In the genomic region with DNA sequence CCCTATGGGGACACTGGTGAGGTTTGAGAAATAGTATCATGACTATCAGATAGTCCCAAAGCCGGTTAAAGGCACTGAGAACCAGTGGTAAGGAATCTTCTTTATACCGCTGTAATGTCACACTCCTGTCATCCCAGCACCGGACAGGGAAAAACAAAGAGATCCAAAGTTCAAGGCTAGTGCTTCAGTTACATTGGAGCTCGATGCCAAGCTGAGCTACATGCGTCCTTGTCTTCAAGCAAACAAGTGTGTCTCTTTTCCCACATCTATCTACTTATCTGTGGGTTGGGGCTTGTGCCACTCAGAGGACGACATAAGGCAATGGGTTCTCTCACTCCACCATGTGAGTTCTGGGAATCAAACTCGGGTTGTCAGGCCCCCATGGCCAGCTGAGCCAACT, we compare ENCODE assay signal across 16 mouse cellular contexts. TPM values are rescaled to one million over a fixed set of nuclear protein-coding genes. Genes with fewer than 3 reads are reported as not detected.
DNase-seq lines count a peak whose midpoint lies in the region; ATAC-seq and TF ChIP-seq lines count a peak whose summit lies in the region.
"Had no signal": no experiment of that assay in that cellular context is flagged by ENCODE, and none has a peak within 500 bp of the region (broad histone marks: within the 10 kb centered on the region; RNA-seq: fewer than 3 reads in every experiment).

No protein-coding gene starts in this region.

- H3K36me3 ChIP-seq in heart, embryonic 15.5 days = no peaks in the 10 kb centered on the region
- no peaks in the 10 kb centered on the region for H3K36me3 ChIP-seq in heart, embryonic 12.5 days
- no peaks in the 10 kb centered on the region for H3K36me3 ChIP-seq in lung, embryonic 14.5 days (ENCODE audit: insufficient read depth)
- no peaks in the 10 kb centered on the region for H3K36me3 ChIP-seq in stomach, embryonic 15.5 days
- H3K36me3 ChIP-seq: midbrain, embryonic 15.5 days had no signal

- H3K27me3 ChIP-seq in heart, embryonic 15.5 days = no peaks in the 10 kb centered on the region
- H3K27me3 ChIP-seq in heart, embryonic 12.5 days (replicated peaks) = no peaks in the 10 kb centered on the region
- no peaks in the 10 kb centered on the region for H3K27me3 ChIP-seq in lung, embryonic 14.5 days (ENCODE audit: insufficient read depth, low read length)
- no peaks in the 10 kb centered on the region for H3K27me3 ChIP-seq in stomach, embryonic 15.5 days (replicated peaks)
- no peaks in the 10 kb centered on the region for H3K27me3 ChIP-seq in cerebellum, adult 2 months (ENCODE audit: control insufficient read depth, insufficient read depth, low read length)
- H3K27me3 ChIP-seq: midbrain, embryonic 15.5 days had no signal

- no peaks in the 10 kb centered on the region for H3K9me3 ChIP-seq in heart, embryonic 15.5 days (replicated peaks)
- no peaks in the 10 kb centered on the region for H3K9me3 ChIP-seq in heart, embryonic 12.5 days (replicated peaks)
- H3K9me3 ChIP-seq in lung, embryonic 14.5 days (ENCODE audit: low read depth, low read length) = no peaks in the 10 kb centered on the region
- H3K9me3 ChIP-seq in stomach, embryonic 15.5 days = no peaks in the 10 kb centered on the region
- H3K9me3 ChIP-seq: midbrain, embryonic 15.5 days had no signal

- 80% methylated on average over 7 of the region's 7 CpGs for WGBS in heart, embryonic 15.5 days
- 81% methylated on average over 7 of the region's 7 CpGs for WGBS in heart, embryonic 12.5 days
- WGBS in lung, embryonic 14.5 days = 72% methylated on average over 7 of the region's 7 CpGs
- 81% methylated on average over 7 of the region's 7 CpGs for WGBS in stomach, embryonic 15.5 days
- 81% methylated on average over 7 of the region's 7 CpGs for WGBS in cerebellum, adult 2 months

- no peak overlapping the region for H3K4me3 ChIP-seq in heart, embryonic 15.5 days
- H3K4me3 ChIP-seq in heart, embryonic 12.5 days = no peak overlapping the region
- no peak overlapping the region for H3K4me3 ChIP-seq in lung, embryonic 14.5 days (ENCODE audit: low read depth, low read length)
- no peak overlapping the region for H3K4me3 ChIP-seq in stomach, embryonic 15.5 days (replicated peaks)
- no peak overlapping the region for H3K4me3 ChIP-seq in cerebellum, adult 2 months (replicated peaks; ENCODE audit: insufficient read depth, low read depth, low read length)
- H3K4me3 ChIP-seq: erythroblast, embryonic 14.5 days; midbrain, embryonic 15.5 days had no signal

- H3K4me1 ChIP-seq in heart, embryonic 15.5 days (replicated peaks) = peaks cover 22% of the 10 kb centered on the region
- peaks cover 17% of the 10 kb centered on the region for H3K4me1 ChIP-seq in heart, embryonic 12.5 days (replicated peaks)
- no peaks in the 10 kb centered on the region; the same call in 1 of the 2 replicates for H3K4me1 ChIP-seq in lung, embryonic 14.5 days (ENCODE audit: insufficient read depth)
- 0 out of 2 replicates have a peak, but pooled peaks cover 4% of the 10 kb centered on the region for H3K4me1 ChIP-seq in stomach, embryonic 15.5 days
- H3K4me1 ChIP-seq in cerebellum, adult 2 months (ENCODE audit: control insufficient read depth, insufficient read depth, low read length) = no peaks in the 10 kb centered on the region; the same call in 1 of the 2 replicates
- H3K4me1 ChIP-seq: midbrain, embryonic 15.5 days had no signal

- TF ChIP-seq CTCF in lung, embryonic 14.5 days (IDR thresholded peaks at IDR 0.05; ENCODE audit: low read depth) = no peak
- no peak for TF ChIP-seq CTCF in cerebellum, adult 2 months (IDR thresholded peaks at IDR 0.05; ENCODE audit: borderline replicate concordance, insufficient read depth, low read depth, low read length)

- no peak overlapping the region for H3K9ac ChIP-seq in heart, embryonic 15.5 days
- no peak overlapping the region for H3K9ac ChIP-seq in heart, embryonic 12.5 days
- no peak overlapping the region for H3K9ac ChIP-seq in lung, embryonic 14.5 days
- H3K9ac ChIP-seq in stomach, embryonic 15.5 days = no peak overlapping the region
- H3K9ac ChIP-seq: midbrain, embryonic 15.5 days had no signal

- no peak for TF ChIP-seq POLR2A in cerebellum, adult 2 months (IDR thresholded peaks at IDR 0.05; ENCODE audit: borderline replicate concordance, insufficient read depth, low read length)

- peak; percentile 59 for DNase-seq in adrenal gland, adult 2 months
- no peak for DNase-seq in adrenal gland, postnatal 4 days (ENCODE audit: low spot score in 2 of 2)
- DNase-seq in lung, embryonic 14.5 days = no peak
- no peak for DNase-seq in lung, postnatal 36 days
- no peak for DNase-seq in cerebellum, adult 2 months
- DNase-seq: cerebellum, adult 8-10 months; heart, postnatal 14 days; kidney, adult 8-10 months; kidney, postnatal 36 days; lung, adult 18-20 months; thymus, postnatal 25 days had no signal

- H3K4me2 ChIP-seq in heart, embryonic 15.5 days = no peak overlapping the region
- no peak overlapping the region for H3K4me2 ChIP-seq in heart, embryonic 12.5 days
- no peak overlapping the region for H3K4me2 ChIP-seq in lung, embryonic 14.5 days
- H3K4me2 ChIP-seq in stomach, embryonic 15.5 days = no peak overlapping the region; the same call in 1 of the 2 replicates
- H3K4me2 ChIP-seq: midbrain, embryonic 15.5 days had no signal

- no peak for ATAC-seq in heart, embryonic 15.5 days (replicated peaks; ENCODE audit: insufficient number of reproducible peaks, insufficient read depth, low FRiP score, low read depth)
- ATAC-seq in heart, embryonic 12.5 days (ENCODE audit: insufficient number of reproducible peaks, low FRiP score) = no peak
- ATAC-seq in lung, embryonic 14.5 days (ENCODE audit: insufficient read depth) = no peak
- no peak for ATAC-seq in stomach, embryonic 15.5 days (ENCODE audit: insufficient read depth, low FRiP score, low read depth)
- ATAC-seq: midbrain, embryonic 15.5 days had no signal

- peak overlapping the region; percentile 82; the same call in 1 of the 2 replicates for H3K27ac ChIP-seq in heart, embryonic 15.5 days
- no peak overlapping the region for H3K27ac ChIP-seq in heart, embryonic 12.5 days (ENCODE audit: poor library complexity, severe bottlenecking)
- H3K27ac ChIP-seq in lung, embryonic 14.5 days (ENCODE audit: low read depth) = peak overlapping the region; percentile 21; the same call in 1 of the 2 replicates
- H3K27ac ChIP-seq in stomach, embryonic 15.5 days = peak overlapping the region; percentile 65; the same call in 1 of the 2 replicates
- no peak overlapping the region for H3K27ac ChIP-seq in cerebellum, adult 2 months (ENCODE audit: insufficient read depth, low read length)
- H3K27ac ChIP-seq: midbrain, embryonic 15.5 days had no signal

RNA-seq across cellular contexts. Expression of gene Fam126a, which starts 16.5 kb away (rescaled TPM):
- total RNA-seq in adrenal gland, adult 2 months (2021) = 100 to 1,000 TPM in 1 of 2 experiments, 10 to 100 TPM in 1; 50.1 to 133 TPM
- polyA plus RNA-seq in adrenal gland, adult 2 months (2012; rRNA removed) = 9.2 and 14.5 TPM in 2 replicates
- 10 to 100 TPM; 60.9 to 63.7 TPM for total RNA-seq in adrenal gland, postnatal 4 days (2021)
- polyA plus RNA-seq in heart, embryonic 15.5 days (2015; fragmentation: Nextera tagmentation; extraction: Ambion mirVana) = 33.9 and 34.5 TPM in 2 replicates
- 51.5 and 51.7 TPM in 2 replicates for polyA plus RNA-seq in heart, embryonic 12.5 days (2016; fragmentation: Nextera tagmentation; extraction: Ambion mirVana)
- 23.7 and 24.0 TPM in 2 replicates for polyA plus RNA-seq in lung, embryonic 14.5 days (2014; fragmentation: Nextera tagmentation; extraction: Ambion mirVana)
- 18.0 and 18.2 TPM in 2 replicates for polyA plus RNA-seq in stomach, embryonic 15.5 days (2015; fragmentation: Nextera tagmentation; extraction: Ambion mirVana)
- 5.2 and 5.6 TPM in 2 replicates for polyA plus RNA-seq in cerebellum, adult 2 months (2012; rRNA removed)

RNA-seq across cellular contexts. Expression of gene Klhl7, which starts 53.4 kb away (rescaled TPM):
- 10 to 100 TPM; 31.4 to 37.6 TPM for total RNA-seq in adrenal gland, adult 2 months (2021)
- polyA plus RNA-seq in adrenal gland, adult 2 months (2012; rRNA removed) = 0.79 and 0.91 TPM in 2 replicates
- 10 to 100 TPM; 45.6 to 49.3 TPM for total RNA-seq in adrenal gland, postnatal 4 days (2021)
- 43.3 and 44.8 TPM in 2 replicates for polyA plus RNA-seq in heart, embryonic 15.5 days (2015; fragmentation: Nextera tagmentation; extraction: Ambion mirVana)
- polyA plus RNA-seq in heart, embryonic 12.5 days (2016; fragmentation: Nextera tagmentation; extraction: Ambion mirVana) = 48.4 and 51.1 TPM in 2 replicates
- 44.3 and 46.3 TPM in 2 replicates for polyA plus RNA-seq in lung, embryonic 14.5 days (2014; fragmentation: Nextera tagmentation; extraction: Ambion mirVana)
- 47.3 and 47.6 TPM in 2 replicates for polyA plus RNA-seq in stomach, embryonic 15.5 days (2015; fragmentation: Nextera tagmentation; extraction: Ambion mirVana)
- polyA plus RNA-seq in cerebellum, adult 2 months (2012; rRNA removed) = 49.8 and 53.7 TPM in 2 replicates

Comparison
In these comparisons a context has a peak if more than half of its experiments do, and no peak if none do; other contexts are left out.
1. H3K27ac ChIP-seq: peak in heart, embryonic 15.5 days (single experiment), lung, embryonic 14.5 days (single experiment) and stomach, embryonic 15.5 days (single experiment); none in heart, embryonic 12.5 days (single experiment) and cerebellum, adult 2 months (single experiment).
2. RNA of gene Klhl7, which starts 53.4 kb away (polyA plus RNA-seq): 48.4 to 51.1 TPM in heart, embryonic 12.5 days, 49.8 to 53.7 TPM in cerebellum, adult 2 months, 47.3 to 47.6 TPM in stomach, embryonic 15.5 days, 44.3 to 46.3 TPM in lung, embryonic 14.5 days and 43.3 to 44.8 TPM in heart, embryonic 15.5 days; 0.79 to 0.91 TPM in adrenal gland, adult 2 months; every median in the first group is over 10 times any median in the second.